Mouse (Mus musculus) kidney, postnatal 10 days (tissue): ENCODE results near the gene Col15a1.

ENCODE experiments used
- DNase-seq: peaks from one replicate; pipeline ENCODE4 v3.0.0; 2021; ENCODE audit warnings: mixed read lengths

The Col15a1 gene

GRCm38 (mm10) chr4:47311467-47311866, 103.5 kb downstream of the Col15a1 start:
- DNase-seq: no peak

DNA sequence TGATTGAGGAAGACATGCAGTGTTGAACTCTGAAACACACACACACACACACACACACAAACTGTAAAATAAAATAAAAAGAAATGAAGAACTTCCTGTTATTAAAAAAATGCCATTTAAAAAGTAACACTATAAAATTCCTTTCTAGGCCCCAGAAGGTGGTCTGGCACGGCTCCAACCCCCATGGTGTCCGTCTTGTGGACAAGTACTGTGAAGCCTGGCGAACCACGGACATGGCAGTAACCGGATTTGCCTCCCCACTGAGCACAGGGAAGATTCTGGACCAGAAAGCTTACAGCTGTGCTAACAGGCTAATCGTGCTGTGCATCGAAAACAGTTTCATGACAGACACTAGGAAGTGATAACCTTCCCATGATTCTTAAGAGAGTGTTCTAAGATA, 104.0 kb downstream of the Col15a1 start:
- peak; percentile 54 for DNase-seq

GRCm38 (mm10) chr4:47312676-47313075, 104.7 kb downstream of the Col15a1 start:
- peak; percentile 25 for DNase-seq

DNA sequence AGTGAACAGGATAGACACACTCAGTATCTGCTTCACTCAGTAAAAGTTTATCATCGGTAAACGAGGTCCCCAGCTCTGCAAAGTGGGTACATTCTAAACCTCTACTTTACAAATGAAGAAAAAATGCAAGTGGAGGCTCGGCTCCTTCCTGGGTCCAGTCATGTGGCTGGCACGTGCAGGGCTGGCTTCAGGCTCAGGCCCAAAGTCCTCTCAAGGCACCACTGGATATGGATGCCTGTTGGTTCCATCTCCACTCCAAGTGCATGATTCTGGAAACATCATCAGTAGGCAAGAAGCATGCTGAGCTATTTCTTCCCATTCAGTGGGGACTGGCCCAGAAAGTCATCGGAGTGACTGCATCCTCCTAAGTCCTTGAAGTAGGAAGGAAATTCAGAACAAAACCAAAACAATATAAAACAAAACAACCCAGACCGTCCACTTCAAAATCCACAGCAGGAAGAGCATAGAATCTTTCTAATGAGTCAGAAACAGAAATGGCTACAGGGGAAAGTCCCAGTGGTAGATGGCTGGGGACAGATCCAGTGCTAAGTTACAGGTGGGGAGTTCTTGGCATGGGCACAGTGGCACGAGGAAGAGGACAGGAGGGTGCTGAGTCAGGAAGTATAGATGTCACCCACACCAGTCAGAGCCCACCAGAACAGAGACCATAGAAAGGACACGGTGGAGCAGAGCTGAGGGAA, 105.9 kb downstream of the Col15a1 start:
- DNase-seq: no peak

DNA sequence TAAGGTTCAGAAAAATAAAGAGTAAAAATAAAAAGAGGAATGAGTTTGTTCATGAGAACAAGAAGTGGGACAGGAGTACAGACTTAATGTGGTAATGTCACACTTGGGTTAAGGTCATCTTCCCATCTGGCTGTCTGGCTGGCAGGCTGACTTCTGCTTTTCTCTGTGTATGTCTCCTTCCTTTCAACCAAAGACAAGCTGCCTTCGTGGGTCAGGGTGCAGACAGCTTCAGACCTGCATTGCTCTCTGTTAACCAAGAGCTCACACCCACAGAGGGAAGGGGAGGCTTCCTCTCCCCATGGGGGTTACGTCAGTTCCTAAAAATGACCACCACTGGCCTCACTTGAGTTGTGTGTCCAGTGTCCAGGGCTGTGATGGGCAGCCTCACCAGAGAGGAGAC, 107.5 kb downstream of the Col15a1 start:
- DNase-seq: no peak

GRCm38 (mm10) chr4:47316432-47316831, 108.5 kb downstream of the Col15a1 start:
- peak; percentile 45 for DNase-seq

DNA sequence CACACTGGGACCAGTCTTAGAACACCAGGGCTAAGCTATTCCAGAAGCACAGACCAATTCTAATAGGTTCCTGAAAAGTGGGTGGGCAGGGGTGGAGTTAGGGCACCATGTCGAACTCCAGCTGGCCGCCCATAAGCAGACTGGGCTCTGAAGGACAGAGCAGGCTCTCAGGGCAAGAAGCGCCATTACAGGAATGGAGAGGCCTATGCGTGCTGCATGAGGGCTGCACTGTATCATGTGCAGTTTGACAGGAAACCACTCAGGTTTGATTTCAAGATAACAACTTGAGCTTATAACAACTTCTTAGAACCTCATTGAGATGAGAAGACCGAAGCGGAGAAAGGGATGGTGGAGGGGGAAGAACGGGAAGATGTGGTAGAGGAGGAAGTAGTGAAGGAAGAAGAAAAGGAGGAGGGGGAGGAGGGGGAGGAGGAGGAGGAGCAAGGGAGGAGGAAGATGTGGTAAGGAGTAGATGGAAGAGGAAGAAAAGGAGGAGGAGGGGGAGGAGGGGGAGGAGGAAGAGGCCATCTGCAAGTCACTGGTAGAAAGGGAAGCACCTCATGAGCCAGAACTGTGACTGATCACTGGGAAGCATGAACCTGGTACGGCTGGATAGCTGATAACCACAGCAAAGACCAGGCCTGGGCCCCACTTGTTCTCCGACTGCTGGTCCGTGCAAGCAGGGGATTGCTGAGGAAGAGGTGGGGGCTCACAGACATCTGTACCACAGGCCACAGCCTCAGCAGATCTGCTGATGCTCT, 111.8 kb downstream of the Col15a1 start:
- no peak for DNase-seq

- DNase-seq: no peak
Measured at GRCm38 (mm10) chr4:47322315-47322714, 114.4 kb downstream of the Col15a1 start.

GRCm38 (mm10) chr4:47324206-47324605, 116.2 kb downstream of the Col15a1 start:
- DNase-seq: no peak

GRCm38 (mm10) chr4:47327782-47328181, 119.8 kb downstream of the Col15a1 start:
- peak; percentile 45 for DNase-seq

DNA sequence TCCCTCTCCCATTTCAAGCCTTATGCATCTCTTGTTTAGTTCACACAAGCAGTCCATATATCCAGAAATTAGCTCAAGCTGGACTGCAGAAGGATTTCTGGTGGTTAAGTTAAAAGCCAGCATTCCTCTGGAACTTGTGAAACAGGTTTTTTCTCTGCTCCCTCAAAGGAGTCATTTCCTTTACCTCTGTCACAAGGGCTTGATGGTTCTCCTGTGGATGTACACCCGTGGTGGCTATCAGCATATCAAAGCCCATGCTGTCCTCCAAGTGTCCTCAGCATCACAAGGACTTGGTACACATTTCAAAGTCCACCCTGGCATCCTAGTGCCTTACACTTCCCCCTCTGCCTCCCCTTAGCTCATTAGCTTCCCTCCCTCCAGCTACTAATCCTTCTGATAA, 121.3 kb downstream of the Col15a1 start:
- DNase-seq: no peak

DNA sequence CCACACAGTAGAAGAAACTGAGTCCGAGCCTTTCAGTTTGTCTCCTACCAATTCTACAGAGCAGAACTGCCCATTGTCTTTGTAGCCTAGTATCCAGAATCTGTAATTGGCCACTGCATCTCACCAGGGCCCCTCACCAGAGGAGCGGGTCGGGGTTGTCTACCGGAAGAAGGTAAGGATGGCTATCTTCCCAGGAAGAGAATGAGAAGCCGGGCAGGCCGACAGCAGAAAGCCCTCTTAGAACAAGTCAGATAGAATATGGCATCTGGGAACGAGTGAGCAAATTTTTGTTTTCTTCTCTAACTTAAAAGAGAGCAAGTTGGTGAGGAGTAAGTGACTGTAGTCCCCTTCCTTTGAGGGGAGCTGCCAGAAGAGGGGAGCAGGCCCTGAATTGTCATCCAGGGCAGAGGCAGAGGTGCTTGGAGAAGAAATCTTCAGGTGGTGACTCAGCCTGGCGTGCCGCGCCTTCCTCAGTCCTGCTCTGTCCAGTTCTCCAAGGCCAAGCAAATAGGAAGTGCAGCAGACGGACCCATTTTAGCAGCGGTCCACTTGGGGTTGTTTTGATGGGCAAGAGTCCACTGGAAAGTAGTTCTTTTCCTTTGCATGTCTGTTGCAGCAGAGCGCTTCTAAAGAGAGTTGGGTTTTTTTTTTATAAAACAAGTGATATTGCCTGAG, 122.6 kb downstream of the Col15a1 start:
- no peak for DNase-seq

GRCm38 (mm10) chr4:47332812-47333343, 124.9 kb downstream of the Col15a1 start:
- DNase-seq: no peak

DNA sequence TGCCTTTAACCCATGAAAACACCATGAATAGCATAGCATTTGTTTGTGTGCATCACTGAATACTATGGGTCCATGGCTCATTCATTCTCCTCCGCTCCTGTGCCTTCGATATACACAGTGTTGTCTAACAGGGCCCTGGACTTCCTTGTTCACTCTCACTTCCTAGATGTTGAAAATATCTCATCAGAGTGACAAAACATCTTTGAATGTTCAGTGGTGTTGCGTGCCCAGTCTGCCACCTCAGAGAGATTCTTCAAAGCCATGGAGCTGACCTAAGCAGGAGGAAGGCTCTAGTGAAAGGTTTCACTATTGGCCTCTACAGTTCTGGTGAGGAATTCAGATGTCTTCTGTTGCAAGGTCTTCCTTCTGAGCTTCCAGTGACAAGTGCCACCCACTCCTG, 125.6 kb downstream of the Col15a1 start:
- DNase-seq: no peak

- no peak for DNase-seq
Measured at GRCm38 (mm10) chr4:47336941-47337600, 129.1 kb downstream of the Col15a1 start.

DNA sequence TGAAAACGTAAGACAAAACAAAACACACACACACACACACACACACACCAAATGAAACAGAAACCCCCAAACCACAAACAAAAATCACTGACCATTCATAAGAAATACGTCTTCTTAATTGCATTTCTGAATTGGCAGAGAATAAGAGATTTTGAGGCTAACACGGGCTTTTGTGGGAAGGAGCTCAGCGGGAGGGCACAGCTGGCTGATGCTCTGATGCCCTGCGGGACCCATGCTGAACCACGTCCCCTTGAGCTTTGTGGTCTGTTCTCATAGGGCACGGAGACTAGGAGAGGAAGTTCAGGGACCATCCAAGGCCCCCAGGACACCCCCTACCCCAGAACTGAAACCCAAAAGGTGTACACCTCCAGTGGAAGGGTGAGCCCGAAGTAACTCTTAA, 134.7 kb downstream of the Col15a1 start:
- DNase-seq: no peak

DNA sequence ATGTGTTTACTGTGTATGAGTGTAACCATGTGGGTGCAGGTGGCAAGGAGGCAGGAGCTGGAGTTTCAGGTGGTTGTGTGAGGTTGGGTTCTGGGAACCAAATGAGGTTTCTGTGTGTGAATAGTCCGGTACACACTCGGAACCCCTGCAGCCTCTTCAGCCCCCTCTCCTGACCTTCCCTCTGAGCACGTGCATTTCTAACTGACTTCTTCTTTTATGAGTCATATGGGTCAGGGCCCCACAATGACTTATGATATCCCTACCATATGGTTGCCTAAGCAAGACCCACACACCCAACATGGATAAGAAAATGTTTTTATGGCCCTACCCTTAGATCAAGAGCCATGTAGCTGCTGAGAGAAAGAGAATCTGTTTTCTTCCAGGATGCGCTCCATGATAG, 139.1 kb downstream of the Col15a1 start:
- DNase-seq: no peak

- peak; percentile 57 for DNase-seq
Measured at GRCm38 (mm10) chr4:47349759-47350158, 141.8 kb downstream of the Col15a1 start.

GRCm38 (mm10) chr4:47351386-47352049, 143.6 kb downstream of the Col15a1 start:
- peak; percentile 69 for DNase-seq

- peak; percentile 64 for DNase-seq
Measured at GRCm38 (mm10) chr4:47352061-47352661, 144.2 kb downstream of the Col15a1 start.

DNA sequence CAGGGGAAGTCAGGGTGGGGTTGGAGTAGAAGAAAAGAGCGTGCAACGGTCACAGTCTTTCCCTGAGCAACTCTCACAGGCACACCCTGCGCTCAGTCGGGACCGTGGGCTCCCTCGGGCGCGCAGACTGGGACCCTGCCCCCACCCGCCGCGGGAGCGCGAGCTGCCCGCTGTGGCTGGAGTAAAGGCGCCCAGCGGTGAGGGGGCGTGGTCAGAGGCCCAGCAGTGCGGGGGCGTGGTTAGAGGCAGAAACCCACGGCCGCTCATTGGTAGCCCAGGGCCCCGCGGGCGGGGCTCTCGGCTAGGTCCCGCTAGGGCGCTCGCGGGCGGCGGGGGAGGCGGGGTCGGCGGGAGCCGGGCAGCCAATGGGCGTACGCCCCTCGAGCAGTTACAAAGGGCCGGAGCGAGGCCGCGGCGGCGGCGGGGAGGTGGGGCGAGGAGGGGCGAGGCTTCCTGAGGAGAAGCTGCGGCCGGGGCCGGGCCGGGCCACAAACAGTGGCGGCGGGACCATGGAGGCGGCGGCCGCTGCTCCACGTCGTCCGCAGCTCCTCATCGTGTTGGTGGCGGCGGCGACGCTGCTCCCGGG, 144.9 kb downstream of the Col15a1 start, which contains the start of gene Tgfbr1:
Tgfbr1 (plus strand) TSS at position 420 of the 586 bp plus-strand sequence.
- peak; percentile 100 for DNase-seq
